Mouse (Mus musculus) layer of hippocampus, adult 9-11 months (tissue): ENCODE data around the gene Ank2.
A peak's percentile ranks its signal among the peaks of the same experiment; 100 is the strongest.
"Not testable (repeated sequence)": the region's sequence is repeated elsewhere in the genome, so short reads cannot be mapped to it uniquely, and the experiment has no call there.

ENCODE experiments used
- DNase-seq: peaks from one replicate; pipeline ENCODE4 v3.0.0; 2022

Ank2 gene

DNA sequence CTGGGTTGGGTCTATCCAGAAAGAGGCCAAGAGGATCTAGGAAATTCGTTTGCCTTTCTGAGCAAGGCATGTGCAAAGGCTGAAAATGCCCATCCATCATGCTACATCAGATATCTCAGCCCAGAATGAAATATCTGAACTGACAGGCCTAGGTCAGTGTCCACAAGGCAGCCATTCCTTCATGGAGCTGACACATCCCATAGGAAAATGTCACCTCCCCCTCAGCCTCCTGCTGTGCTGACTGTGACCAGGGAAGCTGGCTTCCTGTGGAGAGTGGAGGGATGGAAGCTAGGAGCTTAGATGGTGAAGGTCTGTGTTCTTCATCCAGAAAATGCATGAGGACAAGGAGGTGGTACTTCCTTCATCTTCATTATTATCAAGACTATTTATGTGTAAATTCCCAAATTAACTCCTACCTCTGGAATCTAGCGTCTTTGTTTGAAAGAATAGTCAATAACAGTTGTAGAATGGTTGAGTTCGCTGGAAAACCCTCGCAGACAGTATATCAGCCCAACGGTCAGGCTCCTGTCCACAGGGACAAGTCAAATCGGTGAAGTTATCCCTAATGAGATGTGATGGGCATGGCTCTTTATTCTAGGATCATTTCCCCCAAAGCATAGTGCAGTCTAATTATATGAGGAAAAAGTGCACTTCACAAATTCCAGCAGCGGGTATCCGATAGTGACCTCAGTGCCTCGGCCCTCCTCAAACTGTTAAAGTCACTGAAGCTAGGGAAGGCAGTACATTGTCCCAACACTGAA is 148.4 kb downstream of the Ank2 start:
- no peak for DNase-seq

DNA sequence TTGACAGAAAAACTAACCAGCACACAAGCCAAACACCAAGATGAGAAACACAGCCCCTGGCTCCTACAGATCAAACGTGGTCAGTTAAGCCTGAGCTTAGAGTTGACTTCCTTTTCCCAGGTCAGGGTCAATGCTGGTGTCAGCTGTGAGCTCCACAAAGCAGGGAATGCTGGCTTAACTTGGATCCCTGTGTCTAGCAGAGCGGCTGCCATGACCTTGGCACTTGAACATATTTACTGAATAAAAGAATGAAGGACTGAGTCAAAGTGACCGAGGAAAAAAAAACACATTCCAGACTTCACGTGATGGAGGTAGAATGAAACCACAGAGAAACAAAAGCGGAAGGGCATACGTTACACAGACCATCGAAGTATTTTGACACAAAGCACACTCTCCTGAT is 150.2 kb downstream of the Ank2 start:
- no peak for DNase-seq

DNA sequence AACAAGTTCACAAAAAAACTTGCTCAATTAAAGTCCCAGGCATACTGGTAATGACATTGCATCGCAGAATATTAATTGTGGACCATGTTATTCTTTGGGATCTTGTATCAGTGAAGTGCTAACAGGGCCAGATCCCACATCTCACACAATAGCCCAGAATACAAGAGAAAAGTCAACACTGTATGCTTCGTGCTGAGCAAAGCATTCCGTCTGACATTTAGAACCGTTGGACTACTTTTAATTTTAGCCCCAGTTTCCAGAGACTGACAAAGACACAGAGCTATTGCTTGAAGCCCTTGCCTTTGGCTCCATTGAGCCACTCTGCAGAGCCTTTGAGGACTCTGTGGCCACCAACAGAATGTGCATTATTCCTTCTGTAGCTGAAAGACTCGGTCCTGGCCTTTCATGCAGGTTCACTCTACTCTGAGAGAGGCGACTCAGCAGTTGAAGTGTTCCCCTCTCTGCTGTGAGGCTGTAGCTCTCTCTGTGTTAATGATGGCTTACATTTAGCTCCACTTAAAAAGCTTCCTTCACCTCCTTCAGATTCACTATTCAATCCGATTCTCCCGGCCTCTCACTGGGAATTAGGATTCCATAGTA is 153.2 kb downstream of the Ank2 start:
- DNase-seq, result no peak

DNA sequence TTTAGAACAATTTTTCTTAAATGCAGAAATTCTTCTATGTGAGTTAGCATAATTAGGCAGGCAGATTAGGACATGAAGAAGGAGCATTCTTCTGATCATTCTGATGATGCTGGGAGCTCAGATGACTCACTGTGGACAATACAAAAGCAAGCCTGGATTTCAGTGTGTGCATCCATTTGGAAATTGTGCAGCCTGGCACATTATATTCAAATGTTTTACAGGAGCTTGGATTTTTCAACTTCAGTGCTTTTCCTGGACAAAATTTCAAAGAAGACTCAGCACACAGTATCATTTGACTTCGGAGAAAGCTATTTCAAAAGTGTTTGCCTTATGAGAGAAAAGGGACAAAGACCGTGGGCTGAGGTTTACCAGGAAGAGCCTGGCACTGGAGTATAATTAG is 157.8 kb downstream of the Ank2 start:
- no peak for DNase-seq

DNA sequence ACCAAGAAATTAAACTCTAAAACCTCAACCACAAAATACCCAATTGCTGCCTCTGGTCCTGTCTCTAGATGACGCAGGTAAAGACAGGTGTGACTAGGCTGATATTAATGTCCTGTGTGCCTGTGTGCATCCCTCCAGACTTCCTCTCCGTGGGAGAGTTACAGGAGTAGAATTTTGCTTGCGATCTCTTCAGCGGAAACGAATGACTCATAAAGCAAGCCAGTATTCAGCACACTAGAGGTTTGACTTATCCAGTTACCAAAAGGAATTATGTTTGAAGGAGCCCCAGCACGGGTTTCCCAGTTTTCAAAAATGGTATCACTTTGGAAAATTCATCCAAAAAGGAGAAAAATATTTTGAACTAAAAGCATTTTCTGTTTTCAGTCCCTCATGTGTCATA is 164.3 kb downstream of the Ank2 start:
- no peak for DNase-seq

DNA sequence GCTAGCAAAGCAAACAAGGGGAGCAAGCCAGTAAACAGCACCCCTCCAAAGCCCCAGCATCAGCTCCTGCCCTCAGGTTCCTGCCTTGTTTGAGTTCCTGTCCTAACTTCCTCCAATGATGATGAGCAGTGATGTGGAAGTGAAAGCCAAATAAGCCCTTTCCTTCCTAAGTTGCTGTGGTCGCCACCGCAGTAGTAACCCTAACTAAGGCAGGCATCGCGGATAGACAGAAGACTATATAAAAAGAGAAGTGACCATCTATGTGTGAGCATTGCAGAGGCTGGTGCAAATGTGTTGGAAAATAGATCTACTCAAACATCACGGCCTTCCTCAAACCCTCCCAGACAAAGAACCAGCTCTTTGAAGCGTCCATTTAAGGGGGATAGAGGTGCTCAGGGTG is 167.6 kb downstream of the Ank2 start:
- DNase-seq, result no peak

DNA sequence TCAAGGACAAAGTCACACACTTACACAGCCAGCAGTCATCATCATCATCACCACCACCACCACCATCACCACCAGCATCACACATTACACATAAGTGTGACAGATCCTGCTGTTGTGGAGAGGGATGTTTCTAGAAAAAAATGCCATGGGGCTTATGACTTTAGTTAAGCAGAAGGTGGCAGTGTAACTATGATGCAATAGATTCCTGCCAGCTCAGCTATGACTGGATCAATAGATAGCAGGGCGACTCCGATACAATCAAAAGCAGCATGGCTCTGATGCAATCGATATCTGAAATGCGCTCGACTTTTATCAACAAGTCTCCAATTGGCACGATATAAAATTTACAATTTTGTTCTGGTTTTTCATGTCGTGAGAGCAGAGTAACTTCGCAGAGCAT is 172.8 kb downstream of the Ank2 start:
- no peak for DNase-seq

DNA sequence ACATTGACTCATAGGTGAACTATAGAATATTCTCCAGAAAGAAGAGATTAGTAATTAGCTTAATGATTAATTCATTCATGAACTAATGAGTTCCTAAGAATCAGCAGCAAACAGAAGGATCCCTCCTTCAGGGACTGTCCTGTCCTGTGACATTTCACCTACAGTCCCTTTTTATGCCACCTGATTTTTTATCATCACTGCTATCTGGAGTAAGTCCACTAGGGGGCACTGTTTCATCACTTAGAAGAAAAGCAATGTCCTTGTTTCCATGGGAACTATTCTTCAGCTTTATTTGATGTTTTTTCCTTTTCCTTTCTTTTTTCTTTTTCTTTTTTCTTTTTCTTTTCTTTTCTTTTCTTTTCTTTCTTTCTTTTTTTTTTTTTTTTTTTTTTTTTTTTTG is 176.3 kb downstream of the Ank2 start:
- peak; percentile 42 for DNase-seq

DNA sequence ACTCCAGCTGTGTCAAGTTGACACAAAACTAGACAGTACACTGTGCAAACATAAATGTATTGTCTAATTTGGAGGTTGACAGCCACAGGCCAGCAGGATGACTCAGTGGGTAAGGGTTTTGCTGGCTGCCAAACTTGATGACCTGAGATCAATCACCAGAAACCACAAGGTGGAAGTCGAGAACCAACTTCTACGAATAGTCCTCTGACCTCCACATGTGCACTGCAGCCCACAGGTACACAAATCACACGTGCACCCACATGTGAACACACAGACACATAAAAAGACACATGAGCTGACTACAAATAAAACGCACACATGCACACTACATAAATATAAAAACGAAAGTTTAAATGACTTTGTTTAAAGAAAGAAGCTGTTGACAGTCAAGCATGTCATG is 177.5 kb downstream of the Ank2 start:
- no peak for DNase-seq

DNA sequence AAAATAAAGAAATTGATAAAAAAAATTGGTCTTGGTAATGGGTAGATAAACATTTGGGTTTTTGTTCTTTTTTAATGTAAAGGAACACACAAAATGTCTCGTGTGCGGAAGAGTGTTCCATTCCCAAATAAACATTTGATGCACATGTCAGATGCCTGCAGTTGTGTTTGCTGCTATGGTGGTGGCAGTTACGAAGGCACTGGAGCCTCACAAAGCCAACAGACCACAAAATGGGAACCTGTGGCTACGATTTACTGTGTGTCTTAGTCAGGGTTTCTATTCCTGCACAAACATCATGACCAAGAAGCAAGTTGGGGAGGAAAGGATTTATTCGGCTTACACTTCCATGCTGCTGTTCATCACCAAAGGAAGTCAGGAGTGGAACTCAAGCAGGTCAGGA is 178.1 kb downstream of the Ank2 start:
- DNase-seq, result not testable (repeated sequence)

DNA sequence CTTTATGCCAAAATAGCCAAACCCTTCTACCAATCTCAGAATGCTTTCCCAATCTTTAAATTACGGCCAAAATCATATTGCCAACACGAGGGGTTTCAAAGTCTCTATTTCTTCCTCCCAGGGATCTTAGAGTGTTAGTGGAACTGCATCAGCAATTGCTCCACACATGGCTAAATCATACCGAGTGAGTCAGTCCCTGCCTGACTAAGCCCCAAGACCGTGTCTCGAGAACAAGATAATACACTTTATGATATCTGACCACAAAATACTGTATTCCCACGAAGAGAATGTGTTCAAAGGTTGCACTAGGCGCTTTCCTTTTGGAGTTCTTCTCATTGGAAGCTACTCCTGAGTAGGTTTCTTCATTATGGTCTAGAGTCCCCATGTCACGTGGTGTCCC is 178.8 kb downstream of the Ank2 start:
- no peak for DNase-seq

DNA sequence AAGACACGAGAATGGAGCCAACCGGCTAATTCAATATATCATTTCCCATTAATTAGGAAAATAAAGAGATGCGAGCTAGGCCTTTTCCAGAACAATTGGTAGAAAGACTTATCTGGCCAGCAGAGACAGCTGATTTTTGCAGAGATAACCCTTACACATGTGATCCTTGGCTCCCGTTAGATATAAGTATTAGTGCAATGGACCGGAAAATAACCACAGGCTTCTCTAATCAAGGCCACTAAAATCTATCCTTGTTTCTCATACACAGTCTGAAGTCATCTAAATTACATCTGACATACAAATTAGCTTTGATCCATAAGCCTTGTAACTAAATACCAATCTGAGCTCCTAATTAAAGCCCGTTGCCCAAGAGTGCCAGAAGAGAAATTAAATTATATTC is 181.5 kb downstream of the Ank2 start:
- DNase-seq, result no peak

DNA sequence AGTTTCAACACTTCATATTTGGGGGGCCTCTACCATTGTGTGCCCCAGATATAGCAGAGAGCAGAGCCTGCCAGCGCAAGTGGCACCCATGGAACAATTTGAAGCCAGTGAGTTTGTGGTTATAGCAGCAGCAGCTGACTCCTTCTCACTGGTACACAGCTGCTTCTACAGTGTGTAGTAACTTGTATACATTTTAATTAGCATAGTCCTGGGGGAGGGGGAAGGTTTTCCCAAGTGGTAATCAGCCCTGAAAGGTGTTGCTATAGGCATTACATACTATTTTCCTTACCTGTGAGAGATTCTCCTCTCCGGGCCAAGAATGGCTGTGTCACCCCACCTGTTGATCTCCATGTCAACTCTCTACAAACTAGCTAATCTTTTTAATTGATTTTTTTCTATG is 182.4 kb downstream of the Ank2 start:
- no peak for DNase-seq

DNA sequence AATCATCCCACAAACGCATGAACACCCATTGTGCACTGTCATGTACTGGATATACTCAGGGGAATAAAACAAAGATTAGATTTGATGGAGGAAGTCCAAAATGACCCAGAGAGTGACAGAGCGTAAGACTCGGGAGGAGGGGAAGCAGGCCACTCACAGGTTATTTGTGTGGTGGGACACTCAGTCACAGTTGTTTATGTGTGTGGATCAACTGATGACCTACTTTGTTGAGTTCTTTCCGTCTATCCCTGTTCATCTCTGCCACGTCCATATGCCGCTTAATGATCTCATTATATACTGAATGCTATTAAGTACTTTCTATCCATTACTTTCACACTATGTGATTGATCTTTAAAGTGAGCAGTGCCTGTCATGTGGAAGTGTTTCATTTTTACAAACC is 187.6 kb downstream of the Ank2 start:
- no peak for DNase-seq

DNA sequence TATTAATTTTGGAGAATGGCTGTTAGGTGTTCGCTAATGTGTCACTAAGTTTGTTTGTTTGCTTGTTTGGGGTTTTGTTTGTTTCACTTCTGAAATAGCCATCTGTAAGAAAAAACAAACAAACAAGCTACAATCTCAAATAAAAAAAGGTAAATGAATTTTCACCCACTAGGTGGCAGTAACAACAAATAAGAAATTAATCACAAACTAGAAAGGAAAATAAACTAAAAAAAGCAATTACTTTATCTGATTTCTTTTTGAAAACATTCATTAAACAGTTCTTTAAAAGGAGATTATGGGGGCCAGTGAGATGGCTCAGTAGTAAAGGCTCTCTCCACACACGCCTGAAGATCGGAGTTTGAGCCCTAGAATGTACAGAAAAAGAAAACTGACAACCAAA is 189.1 kb downstream of the Ank2 start:
- DNase-seq, result no peak

DNA sequence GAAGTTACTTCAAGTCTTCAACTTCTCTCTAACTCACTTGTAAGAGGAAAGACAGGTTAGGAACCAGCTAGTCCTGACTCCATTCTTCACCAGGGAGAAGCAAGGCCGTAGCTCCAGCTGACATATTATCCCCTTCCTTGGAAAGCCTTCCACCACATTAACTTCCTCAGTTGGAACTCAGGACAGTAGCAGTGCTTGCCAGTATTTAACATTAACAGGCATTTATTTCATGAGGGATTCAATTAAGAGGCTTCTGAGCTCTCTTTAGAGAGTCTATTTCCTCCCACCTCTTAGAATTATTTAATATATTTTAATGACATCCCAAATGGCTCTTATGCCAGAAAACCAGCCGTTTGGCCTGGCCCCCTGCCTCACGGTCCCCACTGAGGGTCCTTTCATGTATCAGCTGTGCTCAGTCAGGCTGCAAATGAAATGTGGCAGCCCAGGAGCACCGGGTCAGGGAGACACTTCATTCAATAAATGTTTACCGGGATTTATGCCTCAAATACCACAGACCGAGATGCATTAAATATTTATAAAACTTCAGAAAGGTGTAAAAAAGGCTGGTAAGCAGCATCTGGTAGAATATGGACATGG is 195.1 kb downstream of the Ank2 start:
- DNase-seq, result no peak

DNA sequence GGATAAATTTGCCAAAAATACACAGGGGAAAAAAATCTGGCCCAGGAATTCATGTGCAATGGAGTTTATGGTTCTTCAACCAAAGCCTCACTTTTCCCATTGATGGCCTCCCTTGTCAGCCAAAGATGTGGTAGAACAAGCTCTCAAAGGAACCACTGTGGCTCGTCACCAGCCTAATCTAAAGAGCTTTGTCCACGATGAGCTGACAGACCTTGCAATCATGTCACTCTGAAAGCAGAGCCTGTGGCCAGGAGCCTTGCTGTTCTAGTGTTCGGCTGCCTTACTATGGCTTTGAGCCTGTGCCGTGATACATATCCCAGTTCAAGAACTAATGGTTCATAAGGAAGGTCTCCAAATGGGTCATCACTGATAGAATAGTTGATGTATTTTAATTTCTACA is 196.1 kb downstream of the Ank2 start:
- no peak for DNase-seq

DNA sequence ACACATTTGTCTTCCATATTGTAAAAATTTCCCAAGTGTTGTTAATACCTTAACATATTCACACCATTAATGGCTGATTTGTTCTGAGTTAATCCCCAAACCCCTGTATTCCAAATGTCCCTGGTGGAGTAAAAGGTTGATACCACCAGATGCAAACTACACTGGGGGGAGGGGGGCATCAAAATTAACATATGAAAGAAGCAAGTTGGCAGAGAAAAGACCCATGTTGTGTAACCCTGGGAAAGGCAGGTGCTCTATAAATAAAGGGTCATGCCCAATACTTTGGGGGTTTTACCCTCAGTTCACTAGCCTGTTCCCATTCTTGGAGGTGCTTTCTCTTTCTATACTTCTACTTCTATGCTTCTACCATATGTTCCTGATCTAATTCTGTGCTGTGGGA is 198.4 kb downstream of the Ank2 start:
- no peak for DNase-seq

DNA sequence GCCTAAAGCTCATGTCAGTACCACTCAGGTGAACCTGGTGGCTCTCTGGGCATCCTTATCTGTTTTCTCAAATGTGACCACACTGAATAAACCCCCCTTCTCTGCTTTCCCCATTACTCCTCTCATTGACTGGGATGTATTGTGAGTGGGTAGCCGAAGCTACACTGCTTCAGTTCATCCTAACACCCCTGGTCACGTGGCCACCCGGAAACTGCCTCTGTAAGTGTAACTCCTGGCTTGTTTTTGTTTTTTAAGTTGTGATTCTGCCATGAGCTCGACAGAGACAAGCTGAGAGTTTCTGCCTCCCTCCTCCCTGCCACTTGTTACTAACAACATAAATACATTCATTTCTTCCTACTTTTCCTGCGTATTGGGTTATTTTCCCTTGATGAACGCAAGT is 203.2 kb downstream of the Ank2 start:
- no peak for DNase-seq

DNA sequence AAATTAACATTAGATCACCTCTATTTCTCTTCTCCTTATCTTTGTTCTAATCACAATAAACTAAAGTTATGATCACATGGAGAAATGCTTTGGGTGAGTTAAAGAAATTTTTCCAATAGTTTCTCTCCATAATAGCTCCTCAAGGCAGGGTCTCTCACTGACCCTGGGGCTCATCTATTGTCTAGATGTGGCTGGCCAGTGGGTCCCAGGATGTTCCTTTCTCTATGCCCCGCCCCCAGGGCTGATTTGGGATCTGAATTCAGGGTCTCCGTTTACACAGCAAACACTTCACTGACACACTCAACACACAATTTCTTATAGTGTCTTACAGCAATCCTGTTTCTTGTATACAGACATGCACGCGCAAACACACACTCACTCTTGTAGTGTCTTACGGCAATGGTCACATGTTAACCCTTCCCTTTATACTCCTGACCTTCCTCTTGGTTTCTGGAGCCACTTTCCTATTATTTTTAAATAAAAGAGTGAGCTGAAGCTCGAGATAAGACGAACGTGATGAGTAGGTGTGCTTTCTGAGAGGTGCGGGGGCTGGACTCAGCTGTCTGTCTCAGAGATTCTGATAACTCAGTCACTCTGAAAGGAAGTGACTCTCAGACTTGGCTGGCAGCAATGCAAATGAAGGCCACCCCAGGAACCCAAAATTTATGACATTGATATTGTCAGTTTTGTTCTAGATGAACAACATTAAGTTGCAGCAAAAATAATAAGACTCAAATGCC is 204.4 kb downstream of the Ank2 start:
- no peak for DNase-seq

DNA sequence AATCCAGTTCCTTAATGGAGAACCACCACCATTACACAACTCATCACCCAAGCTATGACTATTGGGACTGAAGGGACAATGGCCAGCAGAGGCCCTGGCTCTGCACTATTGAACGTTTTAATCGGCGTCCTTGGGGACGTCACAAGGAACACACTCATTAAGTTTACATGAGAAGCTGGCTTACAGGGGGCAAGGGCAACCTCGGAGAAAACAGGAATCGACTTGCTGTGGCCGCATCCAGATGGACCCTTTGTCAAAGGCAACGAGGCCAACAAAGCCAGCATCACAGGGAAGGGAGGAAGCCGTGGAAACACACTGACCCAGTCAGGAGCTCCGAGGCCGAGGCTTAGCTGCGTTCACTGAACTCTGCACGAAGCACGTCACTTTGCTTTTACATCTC is 205.1 kb downstream of the Ank2 start:
- DNase-seq, result no peak

DNA sequence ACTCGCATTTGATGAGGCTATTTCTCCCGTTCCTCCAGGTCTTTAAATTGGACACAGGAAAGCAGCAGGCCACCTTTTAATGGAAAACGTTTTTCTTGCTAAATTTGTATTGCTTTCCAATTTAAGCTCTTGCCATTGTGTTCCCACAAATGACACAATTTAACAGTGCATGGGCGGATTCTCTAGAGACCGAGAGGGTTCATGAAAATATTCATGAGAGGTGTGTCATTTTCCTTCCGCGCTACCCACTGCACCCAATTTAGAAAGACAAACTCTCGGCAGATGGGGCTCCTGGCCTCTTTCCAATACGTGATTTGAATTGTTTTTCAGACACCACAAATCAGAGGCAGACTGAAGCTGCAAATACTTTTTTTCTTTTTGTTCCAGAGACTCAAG is 205.7 kb downstream of the Ank2 start:
- DNase-seq, result peak; percentile 88

DNA sequence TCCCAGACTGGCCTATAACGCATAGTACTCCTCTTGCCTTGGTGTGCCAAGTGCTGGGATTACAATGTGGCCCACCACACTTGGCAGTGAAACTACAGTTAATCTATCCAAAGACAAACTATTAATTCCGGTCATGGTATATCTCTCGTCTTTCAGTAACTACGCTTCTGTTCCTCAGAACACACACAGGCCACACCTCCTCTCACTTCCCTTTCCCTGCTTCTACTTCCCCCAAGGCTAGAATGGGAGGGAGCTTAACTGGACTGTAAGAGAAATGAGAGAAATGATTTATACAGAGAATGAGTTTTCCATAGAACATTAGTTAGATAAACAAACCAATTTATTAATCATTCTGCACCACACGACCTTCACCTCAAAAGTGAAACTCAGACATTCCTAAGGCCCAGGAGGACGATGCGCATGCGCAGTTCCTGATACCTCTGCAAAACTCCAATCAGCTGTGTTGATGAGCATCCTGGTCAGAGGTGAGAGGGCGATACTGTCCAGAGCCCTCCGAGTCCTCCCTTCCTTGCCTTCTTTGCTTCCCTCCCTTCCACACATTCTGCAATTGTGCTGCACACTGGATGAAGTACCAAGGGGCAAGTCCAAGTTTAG is 206.2 kb downstream of the Ank2 start:
- DNase-seq, result no peak

DNA sequence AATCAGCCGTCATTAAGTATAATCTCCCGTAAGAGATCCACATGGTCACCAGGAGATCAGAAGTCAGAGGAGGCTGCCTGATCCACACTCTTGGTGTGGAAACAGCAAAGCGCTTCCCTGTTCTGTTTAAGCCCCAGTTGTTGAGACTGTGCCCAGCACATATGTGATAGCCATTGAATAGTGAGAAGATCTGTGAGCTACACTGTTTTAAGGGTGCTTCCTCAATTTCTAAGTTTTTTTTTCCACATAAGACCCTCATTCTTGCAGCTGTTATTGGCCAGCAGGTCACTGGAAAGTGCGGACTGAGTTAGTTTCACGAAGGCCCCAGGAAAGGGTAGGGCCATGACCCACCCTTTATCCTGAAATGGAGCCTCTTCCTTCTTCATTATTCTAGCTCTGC is 216.9 kb downstream of the Ank2 start:
- no peak for DNase-seq
